Mouse (Mus musculus): ENCODE results near the gene Zscan29. TPM values are rescaled to one million over a fixed set of nuclear protein-coding genes. Genes with fewer than 3 reads are reported as not detected.
A peak's percentile ranks its signal among the peaks of the same experiment; 100 is the strongest.

Zscan29 gene
- total and polyA plus RNA-seq, 3 experiments = 6.5 to 199 (median 10.2) TPM

DNA sequence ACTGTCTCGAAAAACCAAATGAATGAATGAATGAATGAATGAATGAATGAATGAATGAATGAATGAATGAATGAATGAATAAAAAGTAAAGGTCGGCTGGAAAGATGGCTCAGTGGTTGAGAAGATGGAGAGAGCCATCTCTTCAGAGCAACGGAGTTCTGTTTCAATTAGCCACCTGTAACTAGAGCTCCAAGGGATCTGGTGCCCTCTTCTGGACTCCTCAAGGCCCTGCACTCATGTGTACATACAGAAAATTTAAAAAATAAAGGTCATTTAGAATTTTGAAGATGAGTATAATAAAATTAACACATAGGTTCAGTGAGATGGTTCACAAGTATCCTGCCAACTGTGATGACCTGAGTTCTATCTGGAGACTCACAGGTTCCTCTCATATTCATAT, 17.8 kb downstream of the Zscan29 start:
- H3K9ac ChIP-seq (ENCODE audit: control insufficient read depth, low read depth, low read length, poor library complexity, severe bottlenecking) = no peak overlapping the region
- no peak for TF ChIP-seq BHLHE40 (IDR thresholded peaks at IDR 0.05; ENCODE audit: borderline replicate concordance, low read depth, low read length)
- TF ChIP-seq ELF1 (IDR thresholded peaks at IDR 0.05; ENCODE audit: low read depth, low read length) = no peak
- TF ChIP-seq NRF1 (IDR thresholded peaks at IDR 0.05; ENCODE audit: insufficient read depth, low read depth, low read length, poor library complexity, severe bottlenecking) = no peak
- TF ChIP-seq RAD21 (IDR thresholded peaks at IDR 0.05; ENCODE audit: low read depth, low read length) = peak; percentile 47
- no peak for TF ChIP-seq CHD1 (IDR thresholded peaks at IDR 0.05; ENCODE audit: low read depth, low read length)
- no peak for TF ChIP-seq NELFE (IDR thresholded peaks at IDR 0.05; ENCODE audit: low read depth, low read length)
- no peak for TF ChIP-seq MYB (IDR thresholded peaks at IDR 0.05; ENCODE audit: low read depth, low read length)
- TF ChIP-seq MXI1 (IDR thresholded peaks at IDR 0.05; ENCODE audit: low read depth, low read length) = no peak
- TF ChIP-seq TBP (IDR thresholded peaks at IDR 0.05; ENCODE audit: low read depth, low read length) = no peak
- no peak for TF ChIP-seq JUND (IDR thresholded peaks at IDR 0.05; ENCODE audit: low read depth, low read length)
- no peak for TF ChIP-seq MAX (IDR thresholded peaks at IDR 0.05; ENCODE audit: low read length)
- 0 out of 2 replicates have a peak, but pooled peaks have one; percentile 23 for TF ChIP-seq ZC3H11A (IDR thresholded peaks at IDR 0.05; ENCODE audit: low read depth, low read length)
- TF ChIP-seq SIN3A (IDR thresholded peaks at IDR 0.05; ENCODE audit: low read length) = no peak
- no peak for TF ChIP-seq POLR2A (IDR thresholded peaks at IDR 0.05; ENCODE audit: control insufficient read depth in 1 of 2, insufficient read depth in 1 of 2, low read depth in 1 of 2, low read length in 2 of 2, poor library complexity in 1 of 2)
- TF ChIP-seq POLR2AphosphoS5 (IDR thresholded peaks at IDR 0.05; ENCODE audit: borderline replicate concordance, low read depth, low read length) = no peak
- no peak for TF ChIP-seq ZMIZ1 (IDR thresholded peaks at IDR 0.05; ENCODE audit: low read depth, low read length)
- TF ChIP-seq USF2 (IDR thresholded peaks at IDR 0.05; ENCODE audit: borderline replicate concordance in 1 of 2, insufficient read depth in 1 of 2, low read depth in 1 of 2, low read length in 2 of 2) = no peak
- no peak for TF ChIP-seq CHD2 (IDR thresholded peaks at IDR 0.05; ENCODE audit: low read length)
- peak; percentile 41; the same call in 1 of the 2 replicates for TF ChIP-seq SMC3 (IDR thresholded peaks at IDR 0.05; ENCODE audit: low read depth, low read length)
- no peak for TF ChIP-seq HCFC1 (IDR thresholded peaks at IDR 0.05; ENCODE audit: low read depth, low read length)
- TF ChIP-seq GABPA (IDR thresholded peaks at IDR 0.05; ENCODE audit: low read depth, low read length) = no peak
- peak; percentile 47 to 56 (median 56) for TF ChIP-seq CTCF (IDR thresholded peaks at IDR 0.05 in 2 of 3, conservative IDR thresholded peaks at IDR 0.05 in 1 of 3; ENCODE audit: control insufficient read depth in 1 of 3, insufficient read depth in 1 of 3, low read depth in 2 of 3, low read length in 3 of 3, poor library complexity in 1 of 3, severe bottlenecking in 1 of 3)
- TF ChIP-seq GATA1 (IDR thresholded peaks at IDR 0.05; ENCODE audit: low read depth, low read length) = no peak
- peak; percentile 57 for DNase-seq (ENCODE audit: low read depth, low spot score)
- H3K27me3 ChIP-seq (ENCODE audit: control insufficient read depth in 1 of 2, insufficient read depth in 2 of 2, low read length in 2 of 2) = no peaks in the 10 kb centered on the region
- H3K4me3 ChIP-seq (ENCODE audit: control insufficient read depth in 1 of 2, insufficient read depth in 1 of 2, low read depth in 2 of 2, low read length in 2 of 2) = no peak overlapping the region
- H3K27ac ChIP-seq (ENCODE audit: control insufficient read depth, low read depth, low read length) = no peak overlapping the region
- H3K9me3 ChIP-seq (replicated peaks; ENCODE audit: insufficient read depth, low read length) = no peaks in the 10 kb centered on the region
- H3K4me1 ChIP-seq (ENCODE audit: control insufficient read depth in 1 of 2, insufficient read depth in 2 of 2, low read length in 2 of 2) = no peaks in the 10 kb centered on the region
- no peaks in the 10 kb centered on the region for H3K79me2 ChIP-seq (ENCODE audit: control insufficient read depth, insufficient read depth, low read length, poor library complexity)
- peaks cover 0 to 14% of the 10 kb centered on the region in 2 experiments; a peak in 2 of 4 replicates for H3K36me3 ChIP-seq (ENCODE audit: control insufficient read depth in 1 of 2, insufficient read depth in 2 of 2, low read length in 2 of 2)
